Mouse (Mus musculus): ENCODE results near the gene Mief1.

Mief1 gene

GRCm38 (mm10) chr15:80233733-80234509 lies at the start of gene Mief1:
Mief1 (plus strand) TSS chr15:80234018.
- peak; percentile 100 for DNase-seq (ENCODE audit: low spot score)

- no peak for DNase-seq (ENCODE audit: low spot score)
Observed at GRCm38 (mm10) chr15:80188927-80189326, 44.9 kb upstream of the Mief1 start.

GRCm38 (mm10) chr15:80190075-80190474 lies 43.7 kb upstream of the Mief1 start:
- DNase-seq (ENCODE audit: low spot score), result no peak

GRCm38 (mm10) chr15:80191585-80192245 lies 42.1 kb upstream of the Mief1 start:
- no peak for DNase-seq (ENCODE audit: low spot score)

- DNase-seq (ENCODE audit: low spot score), result no peak
Observed at GRCm38 (mm10) chr15:80192246-80192585, 41.6 kb upstream of the Mief1 start.

- DNase-seq (ENCODE audit: low spot score), result no peak
Observed at GRCm38 (mm10) chr15:80192847-80193246, 41.0 kb upstream of the Mief1 start.

GRCm38 (mm10) chr15:80199556-80199955 lies 34.3 kb upstream of the Mief1 start:
- DNase-seq (ENCODE audit: low spot score), result no peak

GRCm38 (mm10) chr15:80202111-80202775 lies 31.6 kb upstream of the Mief1 start:
- DNase-seq (ENCODE audit: low spot score), result no peak

GRCm38 (mm10) chr15:80203406-80203805 lies 30.4 kb upstream of the Mief1 start:
- DNase-seq (ENCODE audit: low spot score), result no peak

- no peak for DNase-seq (ENCODE audit: low spot score)
Observed at GRCm38 (mm10) chr15:80206057-80206565, 27.7 kb upstream of the Mief1 start.

GRCm38 (mm10) chr15:80208446-80208845 lies 25.4 kb upstream of the Mief1 start:
- no peak for DNase-seq (ENCODE audit: low spot score)

- no peak for DNase-seq (ENCODE audit: low spot score)
Observed at GRCm38 (mm10) chr15:80213688-80214087, 20.1 kb upstream of the Mief1 start.

GRCm38 (mm10) chr15:80215716-80216479 lies 17.9 kb upstream of the Mief1 start:
- DNase-seq (ENCODE audit: low spot score), result peak; percentile 74

GRCm38 (mm10) chr15:80216480-80216820 lies 17.4 kb upstream of the Mief1 start:
- DNase-seq (ENCODE audit: low spot score), result no peak

- no peak for DNase-seq (ENCODE audit: low spot score)
Observed at GRCm38 (mm10) chr15:80217476-80217875, 16.3 kb upstream of the Mief1 start.

- DNase-seq (ENCODE audit: low spot score), result peak; percentile 84
Observed at GRCm38 (mm10) chr15:80219211-80219610, 14.6 kb upstream of the Mief1 start.

- no peak for DNase-seq (ENCODE audit: low spot score)
Observed at GRCm38 (mm10) chr15:80219705-80220657, 13.8 kb upstream of the Mief1 start.

GRCm38 (mm10) chr15:80221031-80221430 lies 12.8 kb upstream of the Mief1 start:
- no peak for DNase-seq (ENCODE audit: low spot score)

GRCm38 (mm10) chr15:80223751-80224150 lies 10.1 kb upstream of the Mief1 start:
- no peak for DNase-seq (ENCODE audit: low spot score)

- peak; percentile 91 for DNase-seq (ENCODE audit: low spot score)
Observed at GRCm38 (mm10) chr15:80225208-80225607, 8.6 kb upstream of the Mief1 start.

- DNase-seq (ENCODE audit: low spot score), result peak; percentile 73
Observed at GRCm38 (mm10) chr15:80225796-80226195, 8.0 kb upstream of the Mief1 start.
